ENCODE assay signal across 8 mouse cellular contexts in genomic region chr15:83518215-83519048, GRCm38 (mm10). TPM values are rescaled to one million over a fixed set of nuclear protein-coding genes. Genes with fewer than 3 reads are reported as not detected.
DNase-seq lines count a peak whose midpoint lies in the region; ATAC-seq and TF ChIP-seq lines count a peak whose summit lies in the region.

No protein-coding gene starts in this region.

- DNase-seq in G1E (ENCODE audit: low spot score), result peak; percentile 75
- peak; percentile 50 to 64 for DNase-seq in cerebellum, adult 18-20 months
- DNase-seq in heart, postnatal 4 days, result peak; percentile 77
- peak; percentile 20 to 69 for DNase-seq in layer of hippocampus, adult 18-20 months (ENCODE audit: low spot score in 2 of 2)
- peak; percentile 58 for DNase-seq in lung, adult 2 months
- peak; percentile 74 for DNase-seq in thymus, postnatal 14 days

- WGBS in forebrain, embryonic 16.5 days, result 33% methylated on average over 20 of the region's 20 CpGs
- WGBS in lung, adult 2 months, result 32% methylated on average over 20 of the region's 20 CpGs

- ATAC-seq in G1E (ENCODE audit: extremely low read depth, insufficient number of reproducible peaks, low FRiP score, poor library complexity, severe bottlenecking), result no peak
- ATAC-seq in forebrain, embryonic 16.5 days, result peak; percentile 68; the same call in 1 of the 2 replicates
- peak; percentile 81 for ATAC-seq in neutrophil, adult 5-6 weeks (ENCODE audit: extremely low read depth, insufficient number of reproducible peaks, low FRiP score, poor library complexity, severe bottlenecking)

- peaks cover 9% of the 10 kb centered on the region for H3K4me1 ChIP-seq in G1E (ENCODE audit: insufficient read depth, low read depth, low read length)
- H3K4me1 ChIP-seq in forebrain, embryonic 16.5 days (replicated peaks; ENCODE audit: control insufficient read depth, insufficient read depth, low read length), result 0 out of 2 replicates have a peak, but pooled peaks cover 4% of the 10 kb centered on the region
- no peaks in the 10 kb centered on the region for H3K4me1 ChIP-seq in lung, adult 2 months (ENCODE audit: control insufficient read depth, insufficient read depth, low read length)

- H3K27ac ChIP-seq in forebrain, embryonic 16.5 days (ENCODE audit: low read length), result no peak overlapping the region

- no peak overlapping the region for H3K9ac ChIP-seq in forebrain, embryonic 16.5 days (replicated peaks; ENCODE audit: low read depth, low read length)

- H3K9me3 ChIP-seq in G1E (replicated peaks), result no peaks in the 10 kb centered on the region
- no peaks in the 10 kb centered on the region for H3K9me3 ChIP-seq in forebrain, embryonic 16.5 days (ENCODE audit: control insufficient read depth, low read length)

- TF ChIP-seq POLR2A in lung, adult 2 months (IDR thresholded peaks at IDR 0.05; ENCODE audit: borderline replicate concordance, extremely low read depth, low read depth, low read length), result no peak

- H3K4me3 ChIP-seq in G1E (ENCODE audit: low read depth, low read length), result no peak overlapping the region
- no peak overlapping the region for H3K4me3 ChIP-seq in forebrain, embryonic 16.5 days (replicated peaks; ENCODE audit: low read length)
- no peak overlapping the region for H3K4me3 ChIP-seq in lung, adult 2 months (replicated peaks; ENCODE audit: extremely low read depth, low read depth, low read length)

- peak overlapping the region; percentile 28; the same call in 1 of the 2 replicates for H3K4me2 ChIP-seq in forebrain, embryonic 16.5 days (ENCODE audit: low read length)

- H3K27me3 ChIP-seq in G1E (ENCODE audit: insufficient read depth, low read length), result peaks cover 74% of the 10 kb centered on the region
- no peaks in the 10 kb centered on the region for H3K27me3 ChIP-seq in forebrain, embryonic 16.5 days (replicated peaks; ENCODE audit: control insufficient read depth, insufficient read depth, low read length)

- TF ChIP-seq CTCF in G1E (IDR thresholded peaks at IDR 0.05; ENCODE audit: low read depth, low read length), result 0 out of 2 replicates have a peak, but pooled peaks have one; percentile 9
- TF ChIP-seq CTCF in lung, adult 2 months (IDR thresholded peaks at IDR 0.05; ENCODE audit: insufficient read depth, low read length), result peak; percentile 70

- H3K36me3 ChIP-seq in G1E (replicated peaks), result no peaks in the 10 kb centered on the region
- H3K36me3 ChIP-seq in forebrain, embryonic 16.5 days (ENCODE audit: control insufficient read depth, insufficient read depth), result no peaks in the 10 kb centered on the region

RNA-seq across cellular contexts. Expression of gene Ttll1, which starts 7.7 kb away (rescaled TPM):
- 12.3 and 15.7 TPM in 2 replicates for total RNA-seq in G1E (2014; fragmentation: Nextera tagmentation)
- total RNA-seq in G1E (2017), result 5.6 and 6.5 TPM in 2 replicates
- polyA plus RNA-seq in G1E (2012), result 2.0 and 2.3 TPM in 2 replicates
- 107 and 114 TPM in 2 replicates for polyA plus RNA-seq in forebrain, embryonic 16.5 days (2015; fragmentation: Nextera tagmentation; extraction: Ambion mirVana)
- total RNA-seq in heart, postnatal 4 days (2021), result 10 to 100 TPM; 20.7 to 24.3 TPM
- total RNA-seq in layer of hippocampus, adult 18-20 months (2021), result 10 to 100 TPM; 36.0 to 38.5 TPM
- 9.0 and 12.6 TPM in 2 replicates for polyA plus RNA-seq in lung, adult 2 months (2012; rRNA removed)
- total RNA-seq in neutrophil, adult 5-6 weeks (2017), result 5.4 and 6.1 TPM in 2 replicates

RNA-seq across cellular contexts. Expression of gene Bik, which starts 8.2 kb away (rescaled TPM):
- total RNA-seq in G1E (2014; fragmentation: Nextera tagmentation), result not detected in 2 replicates
- not detected in 2 replicates for total RNA-seq in G1E (2017)
- polyA plus RNA-seq in G1E (2012), result not detected in 2 replicates
- polyA plus RNA-seq in forebrain, embryonic 16.5 days (2015; fragmentation: Nextera tagmentation; extraction: Ambion mirVana), result 0.36 and 1.1 TPM in 2 replicates
- total RNA-seq in heart, postnatal 4 days (2021), result 10 to 100 TPM; 22.8 to 28.0 TPM
- total RNA-seq in layer of hippocampus, adult 18-20 months (2021), result under 1 TPM; 0.43 to 0.47 TPM
- polyA plus RNA-seq in lung, adult 2 months (2012; rRNA removed), result 21.8 and 25.1 TPM in 2 replicates
- 0.47 TPM in 1 of 2 replicates, not detected in the other for total RNA-seq in neutrophil, adult 5-6 weeks (2017)

RNA-seq across cellular contexts. Expression of gene Tspo, which starts 45.0 kb away (rescaled TPM):
- total RNA-seq in G1E (2014; fragmentation: Nextera tagmentation), result 13.5 and 31.8 TPM in 2 replicates
- 50.5 and 63.3 TPM in 2 replicates for total RNA-seq in G1E (2017)
- 108 and 114 TPM in 2 replicates for polyA plus RNA-seq in G1E (2012)
- 10.1 and 10.6 TPM in 2 replicates for polyA plus RNA-seq in forebrain, embryonic 16.5 days (2015; fragmentation: Nextera tagmentation; extraction: Ambion mirVana)
- 10 to 100 TPM; 78.3 to 85.3 TPM for total RNA-seq in heart, postnatal 4 days (2021)
- total RNA-seq in layer of hippocampus, adult 18-20 months (2021), result 1 to 10 TPM; 6.7 to 8.5 TPM
- polyA plus RNA-seq in lung, adult 2 months (2012; rRNA removed), result 396 and 550 TPM in 2 replicates
- total RNA-seq in neutrophil, adult 5-6 weeks (2017), result 60.5 and 62.7 TPM in 2 replicates

RNA-seq across cellular contexts. Expression of gene Mcat, which starts 45.2 kb away (rescaled TPM):
- total RNA-seq in G1E (2014; fragmentation: Nextera tagmentation), result 8.5 and 17.7 TPM in 2 replicates
- total RNA-seq in G1E (2017), result 13.4 and 14.0 TPM in 2 replicates
- 17.1 and 20.2 TPM in 2 replicates for polyA plus RNA-seq in G1E (2012)
- polyA plus RNA-seq in forebrain, embryonic 16.5 days (2015; fragmentation: Nextera tagmentation; extraction: Ambion mirVana), result 34.3 and 34.7 TPM in 2 replicates
- 10 to 100 TPM; 33.0 to 34.4 TPM for total RNA-seq in heart, postnatal 4 days (2021)
- 10 to 100 TPM; 21.8 to 29.3 TPM for total RNA-seq in layer of hippocampus, adult 18-20 months (2021)
- 17.4 and 17.9 TPM in 2 replicates for polyA plus RNA-seq in lung, adult 2 months (2012; rRNA removed)
- total RNA-seq in neutrophil, adult 5-6 weeks (2017), result 10.9 and 11.3 TPM in 2 replicates

RNA-seq across cellular contexts. Expression of gene Pacsin2, which starts 54.0 kb away (rescaled TPM):
- total RNA-seq in G1E (2014; fragmentation: Nextera tagmentation) (34.5 and 36.0 TPM in 2 replicates), G1E (2017) (41.6 and 45.2 TPM in 2 replicates)
- 60.5 and 61.0 TPM in 2 replicates for polyA plus RNA-seq in G1E (2012)
- 19.8 and 20.0 TPM in 2 replicates for polyA plus RNA-seq in forebrain, embryonic 16.5 days (2015; fragmentation: Nextera tagmentation; extraction: Ambion mirVana)
- 100 to 1,000 TPM; 136 to 147 TPM for total RNA-seq in heart, postnatal 4 days (2021)
- 100 to 1,000 TPM; 101 to 106 TPM for total RNA-seq in layer of hippocampus, adult 18-20 months (2021)
- 61.4 and 85.2 TPM in 2 replicates for polyA plus RNA-seq in lung, adult 2 months (2012; rRNA removed)
- total RNA-seq in neutrophil, adult 5-6 weeks (2017), result 66.8 TPM in 2 replicates

Comparison
In these comparisons a context has a peak if more than half of its experiments do, and no peak if none do; other contexts are left out.
1. RNA of gene Bik, which starts 8.2 kb away (total RNA-seq): 22.8 to 28.0 TPM in heart, postnatal 4 days; 0.43 to 0.47 TPM in layer of hippocampus, adult 18-20 months, 0.47 TPM in neutrophil, adult 5-6 weeks and not detected in G1E; every median in the first group is over 10 times any median in the second.
2. Peak in every context shown above with its lines, with median percentiles within 50 percentile points of each other: DNase-seq.